Mouse (Mus musculus) megakaryocyte, embryonic 14.5 days (primary cell): ENCODE measurements around the gene Eml1.

Source experiments
- FLI1 ChIP-seq: IDR thresholded peaks from 2 replicates; pipeline ENCODE4 v1.6.1; 2012; ENCODE audit warnings: low read length, inconsistent platforms, mixed read lengths
- GATA1 ChIP-seq: IDR thresholded peaks from 3 replicates; pipeline ENCODE4 v1.6.1; 2012; ENCODE audit warnings: mixed read lengths, low read length, inconsistent platforms, borderline replicate concordance

DNA sequence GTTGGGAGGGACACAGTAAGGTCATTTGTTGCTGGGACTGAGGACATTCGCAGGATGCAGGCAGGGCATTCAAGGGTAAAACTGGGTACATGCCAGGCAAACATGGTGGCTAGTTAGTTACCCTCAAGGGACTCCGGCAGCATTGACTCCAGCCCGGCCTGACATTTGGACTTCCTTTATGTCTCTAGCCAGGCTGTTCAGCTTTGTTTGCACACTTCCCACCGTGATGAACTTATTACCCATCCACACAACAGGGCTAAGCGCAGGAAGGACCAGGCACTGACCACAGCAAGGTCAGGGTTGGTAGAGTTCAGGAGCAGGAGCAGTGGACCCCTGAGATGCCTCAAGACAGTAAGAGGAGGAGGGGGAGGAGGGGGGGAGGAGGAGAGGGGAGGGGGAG, 1.8 kb upstream of the Eml1 start:
- TF ChIP-seq FLI1 (no peak), GATA1 (no peak)
